Mouse (Mus musculus) erythroblast, embryonic 14.5 days (primary cell): ENCODE measurements around the gene Atp2c2. TPM values are rescaled to one million over a fixed set of nuclear protein-coding genes. Genes with fewer than 3 reads are reported as not detected.

Experiments used
- H3K27me3 ChIP-seq: 2 replicates; pipeline ENCODE4 v1.6.1; 2012; ENCODE audit warnings: inconsistent platforms; ENCODE audit not compliant: control insufficient read depth
- H3K36me3 ChIP-seq: 2 replicates; pipeline ENCODE4 v1.6.1; 2012; ENCODE audit warnings: mild to moderate bottlenecking, inconsistent platforms; ENCODE audit not compliant: control insufficient read depth
- H3K4me1 ChIP-seq: 2 replicates; pipeline ENCODE4 v1.6.1; 2012; ENCODE audit warnings: inconsistent platforms; ENCODE audit not compliant: control insufficient read depth
- H3K4me3 ChIP-seq: replicated peaks from 2 replicates; pipeline ENCODE3; 2012; ENCODE audit warnings: moderate library complexity, mild to moderate bottlenecking, inconsistent platforms
- H3K9me3 ChIP-seq: 2 replicates; pipeline ENCODE4 v1.6.1; 2012; ENCODE audit warnings: low read length, inconsistent platforms, mixed read lengths; ENCODE audit not compliant: control insufficient read depth
- GATA1 ChIP-seq: IDR thresholded peaks from 2 replicates; pipeline ENCODE4 v1.6.1; 2012; ENCODE audit warnings: low read length, inconsistent platforms, mixed read lengths
- TAL1 ChIP-seq: IDR thresholded peaks from 3 replicates; pipeline ENCODE4 v1.6.1; 2012; ENCODE audit warnings: low read length, inconsistent platforms, mixed read lengths
- polyA plus RNA-seq: library from polyadenylated mRNA; stranded (reverse); fragments of >175 nt; gene quantifications from 2 replicates; pipeline ENCODE4 v1.2.3, GENCODE M21; 2012

The Atp2c2 gene
- polyA plus RNA-seq, 1 experiment = not detected

GRCm38 (mm10) chr8:119728351-119728895, 28.6 kb downstream of the Atp2c2 start:
- no peaks in the 10 kb centered on the region for H3K27me3 ChIP-seq
- no peaks in the 10 kb centered on the region for H3K36me3 ChIP-seq
- H3K4me3 ChIP-seq = no peak overlapping the region
- peaks cover 14% of the 10 kb centered on the region for H3K4me1 ChIP-seq
- TF ChIP-seq GATA1 (no peak), TAL1 (no peak)
- no peaks in the 10 kb centered on the region for H3K9me3 ChIP-seq

- no peak overlapping the region for H3K4me3 ChIP-seq
- no peak for TF ChIP-seq TAL1
- no peak for TF ChIP-seq GATA1
- no peaks in the 10 kb centered on the region for H3K27me3 ChIP-seq
- no peaks in the 10 kb centered on the region for H3K36me3 ChIP-seq
- peaks cover 3% of the 10 kb centered on the region for H3K4me1 ChIP-seq
- H3K9me3 ChIP-seq = no peaks in the 10 kb centered on the region
These were observed 32.3 kb downstream of the Atp2c2 start for GRCm38 (mm10) chr8:119732072-119732471.

- no peak overlapping the region for H3K4me3 ChIP-seq
- H3K9me3 ChIP-seq = no peaks in the 10 kb centered on the region
- no peaks in the 10 kb centered on the region for H3K36me3 ChIP-seq
- peaks cover 11% of the 10 kb centered on the region for H3K4me1 ChIP-seq
- no peaks in the 10 kb centered on the region for H3K27me3 ChIP-seq
- TF ChIP-seq GATA1 = no peak
- no peak for TF ChIP-seq TAL1
These were observed 36.6 kb downstream of the Atp2c2 start for GRCm38 (mm10) chr8:119736348-119736917.

GRCm38 (mm10) chr8:119737093-119737900, 37.5 kb downstream of the Atp2c2 start:
- Histone ChIP-seq H3K4me1 (peaks cover 11% of the 10 kb centered on the region), H3K27me3 (no peaks in the 10 kb centered on the region), H3K4me3 (no peak overlapping the region), H3K9me3 (no peaks in the 10 kb centered on the region), H3K36me3 (no peaks in the 10 kb centered on the region)
- TF ChIP-seq GATA1 (no peak), TAL1 (no peak)

GRCm38 (mm10) chr8:119738129-119738907, 38.5 kb downstream of the Atp2c2 start:
- H3K27me3 ChIP-seq = no peaks in the 10 kb centered on the region
- H3K4me1 ChIP-seq = peaks cover 11% of the 10 kb centered on the region
- H3K4me3 ChIP-seq = no peak overlapping the region
- H3K36me3 ChIP-seq = no peaks in the 10 kb centered on the region
- H3K9me3 ChIP-seq = no peaks in the 10 kb centered on the region
- TF ChIP-seq GATA1 = no peak

- Histone ChIP-seq H3K4me1 (peaks cover 11% of the 10 kb centered on the region), H3K4me3 (no peak overlapping the region), H3K9me3 (no peaks in the 10 kb centered on the region), H3K36me3 (no peaks in the 10 kb centered on the region), H3K27me3 (no peaks in the 10 kb centered on the region)
- TF ChIP-seq GATA1 (no peak), TAL1 (no peak)
These were observed 40.8 kb downstream of the Atp2c2 start for GRCm38 (mm10) chr8:119740634-119741033.

- TF ChIP-seq TAL1 = no peak
- TF ChIP-seq GATA1 = no peak
- Histone ChIP-seq H3K36me3 (no peaks in the 10 kb centered on the region), H3K4me1 (peaks cover 11% of the 10 kb centered on the region), H3K27me3 (no peaks in the 10 kb centered on the region), H3K9me3 (no peaks in the 10 kb centered on the region), H3K4me3 (no peak overlapping the region)
These were observed 42.6 kb downstream of the Atp2c2 start for GRCm38 (mm10) chr8:119742409-119742808.

- H3K9me3 ChIP-seq = no peaks in the 10 kb centered on the region
- no peak for TF ChIP-seq TAL1
- H3K27me3 ChIP-seq = no peaks in the 10 kb centered on the region
- H3K4me3 ChIP-seq = no peak overlapping the region
- peaks cover 8% of the 10 kb centered on the region for H3K4me1 ChIP-seq
- no peaks in the 10 kb centered on the region for H3K36me3 ChIP-seq
These were observed 43.6 kb downstream of the Atp2c2 start for GRCm38 (mm10) chr8:119743291-119744026.
